48 mouse cellular contexts compared by ENCODE assay signal in genomic region chr1:58698781-58699180, GRCm38 (mm10). TPM values are rescaled to one million over a fixed set of nuclear protein-coding genes. Genes with fewer than 3 reads are reported as not detected.
"Had no signal": no experiment of that assay in that cellular context is flagged by ENCODE, and none has a peak within 500 bp of the region (broad histone marks: within the 10 kb centered on the region; RNA-seq: fewer than 3 reads in every experiment).

No protein-coding gene starts in this region.

- H3K4me1 ChIP-seq: heart, embryonic 12.5 days; heart, embryonic 13.5 days; heart, embryonic 15.5 days; hindbrain, embryonic 10.5 days; hindbrain, embryonic 12.5 days; hindbrain, embryonic 13.5 days; hindbrain, embryonic 15.5 days; intestine, embryonic 15.5 days; kidney, embryonic 15.5 days had no signal

- DNase-seq: heart, postnatal 10 days; heart, postnatal 14 days; heart, postnatal 36 days; heart, postnatal 4 days; kidney, adult 11 months; kidney, adult 18-20 months; kidney, adult 8-10 months; kidney, adult 9 months; kidney, postnatal 10 days; kidney, postnatal 14 days; kidney, postnatal 25 days; kidney, postnatal 36 days; kidney, postnatal 4 days; layer of hippocampus, adult 9-11 months; layer of hippocampus, postnatal 36 days had no signal

- H3K27ac ChIP-seq: heart, embryonic 13.5 days; heart, embryonic 15.5 days; hindbrain, embryonic 10.5 days; hindbrain, embryonic 12.5 days; hindbrain, embryonic 13.5 days; hindbrain, embryonic 14.5 days; hindbrain, embryonic 15.5 days; hindbrain, postnatal 0 days; intestine, embryonic 15.5 days; kidney, embryonic 15.5 days; kidney, postnatal 0 days; layer of hippocampus, adult 2 months; left cerebral cortex, adult 2 months had no signal

- ATAC-seq: hindbrain, embryonic 16.5 days; hindbrain, postnatal 0 days; inflammation-experienced regulatory T-cells, adult 6 months; intestine, embryonic 15.5 days; intestine, embryonic 16.5 days; intestine, postnatal 0 days had no signal

- H3K27me3 ChIP-seq: heart, embryonic 12.5 days; heart, embryonic 13.5 days; heart, embryonic 15.5 days; hindbrain, embryonic 12.5 days; hindbrain, embryonic 13.5 days; hindbrain, embryonic 15.5 days; intestine, embryonic 15.5 days; kidney, embryonic 15.5 days had no signal

- H3K36me3 ChIP-seq: heart, embryonic 12.5 days; heart, embryonic 13.5 days; heart, embryonic 15.5 days; hindbrain, embryonic 10.5 days; hindbrain, embryonic 12.5 days; hindbrain, embryonic 13.5 days; hindbrain, embryonic 15.5 days; intestine, embryonic 15.5 days; kidney, embryonic 15.5 days had no signal

- H3K4me3 ChIP-seq: heart, embryonic 12.5 days; heart, embryonic 13.5 days; heart, embryonic 15.5 days; hindbrain, embryonic 10.5 days; hindbrain, embryonic 12.5 days; hindbrain, embryonic 13.5 days; hindbrain, embryonic 15.5 days; intestine, embryonic 15.5 days; kidney, embryonic 15.5 days; layer of hippocampus, adult 2 months; left cerebral cortex, adult 2 months had no signal

RNA-seq across cellular contexts. Expression of gene Als2cr12, which starts 3.0 kb away (rescaled TPM):
- total RNA-seq: heart, postnatal 14 days; heart, postnatal 25 days; heart, postnatal 36 days; heart, postnatal 4 days; hematopoietic stem cell, adult 5-6 weeks; hindbrain, postnatal 0 days; layer of hippocampus, adult 18-20 months; layer of hippocampus, adult 2 months; layer of hippocampus, postnatal 14 days; layer of hippocampus, postnatal 25 days; layer of hippocampus, postnatal 36 days; left cerebral cortex, adult 18-20 months; left cerebral cortex, adult 2 months; left cerebral cortex, adult 8-10 months; left cerebral cortex, postnatal 10 days had no signal
- polyA plus RNA-seq: heart, embryonic 12.5 days; heart, embryonic 13.5 days; heart, embryonic 14.5 days; heart, embryonic 15.5 days; heart, embryonic 16.5 days; heart, postnatal 0 days; hindbrain, embryonic 10.5 days; hindbrain, embryonic 11.5 days; hindbrain, embryonic 12.5 days; hindbrain, embryonic 13.5 days; hindbrain, embryonic 14.5 days; hindbrain, embryonic 15.5 days; hindbrain, embryonic 16.5 days; inflammation-experienced regulatory T-cells, adult 6 months; intestine, embryonic 14.5 days; kidney, embryonic 14.5 days; kidney, embryonic 15.5 days; kidney, embryonic 16.5 days had no signal
